Mouse (Mus musculus): ENCODE measurements around the gene Acap2. TPM values are rescaled to one million over a fixed set of nuclear protein-coding genes. Genes with fewer than 3 reads are reported as not detected.

The Acap2 gene
- total RNA-seq, 1 experiment: 23.4 TPM

DNA sequence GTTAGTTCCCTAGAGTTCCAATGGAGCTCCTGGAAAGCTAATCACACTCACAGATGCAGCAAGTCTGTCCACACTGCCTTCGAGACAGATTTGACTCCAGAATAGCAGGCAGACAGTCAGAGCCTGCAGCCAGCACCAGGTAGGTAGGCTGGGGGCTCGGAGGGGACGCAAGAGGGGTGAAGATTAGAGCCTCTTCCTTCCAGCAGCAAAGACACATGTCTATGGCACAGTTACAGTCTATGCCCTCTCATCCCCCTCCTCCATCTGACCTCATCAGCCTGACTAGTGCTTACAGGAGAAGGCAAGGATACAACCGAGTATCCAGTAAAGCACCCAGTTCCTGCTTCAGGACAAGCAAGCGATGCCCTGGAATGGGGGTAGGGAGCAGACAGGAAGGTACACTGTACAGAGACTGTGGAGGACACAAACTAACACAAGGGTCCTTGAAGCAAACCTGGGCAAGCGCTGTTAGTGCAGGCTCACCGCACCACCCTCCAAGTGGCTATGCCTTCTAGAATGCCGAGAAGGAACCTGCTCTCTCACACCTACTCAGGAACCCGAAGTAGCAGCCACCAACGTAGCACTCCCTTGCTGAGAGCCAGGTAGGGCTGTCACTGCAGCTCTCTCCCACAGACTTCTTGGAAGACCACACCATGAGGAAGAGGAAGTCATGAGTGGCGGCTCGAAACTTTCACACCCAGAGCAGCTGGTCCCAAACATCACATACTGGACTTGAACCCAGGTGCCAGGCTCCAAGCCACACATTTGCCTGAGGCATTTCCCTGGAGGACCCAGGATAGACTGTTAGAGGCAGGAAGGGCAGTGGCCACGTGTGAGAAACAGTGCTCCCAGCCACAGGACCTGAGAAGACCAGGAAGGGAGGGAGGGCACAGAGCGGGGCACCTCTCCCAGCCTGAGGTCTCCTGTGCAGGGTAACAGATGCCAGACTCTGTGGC, 131.6 kb downstream of the Acap2 start:
- Histone ChIP-seq H3K9me3 (ENCODE audit: control insufficient read depth, insufficient read depth, low read depth, low read length) (no peaks in the 10 kb centered on the region), H3K4me1 (ENCODE audit: control insufficient read depth in 2 of 2, insufficient read depth in 2 of 2, low read length in 2 of 2, poor library complexity in 1 of 2) (peaks cover 2 to 19% of the 10 kb centered on the region in 2 experiments; a peak in 2 of 4 replicates), H3K27ac (ENCODE audit: insufficient read depth, low read depth, low read length, poor library complexity, severe bottlenecking) (no peak overlapping the region), H3K9ac (ENCODE audit: insufficient read depth, low read depth, low read length, poor library complexity, severe bottlenecking) (no peak overlapping the region), H3K4me3 (ENCODE audit: insufficient read depth in 1 of 2, low read depth in 1 of 2, low read length in 2 of 2, poor library complexity in 1 of 2, severe bottlenecking in 1 of 2) (no peak overlapping the region), H3K36me3 (ENCODE audit: control insufficient read depth, insufficient read depth, low read length, poor library complexity, severe bottlenecking) (no peaks in the 10 kb centered on the region)
- in situ Hi-C loops (cut with MboI; ENCODE audit: low sequenced_read_pairs in 2 of 2, unreplicated experiment in 2 of 2): loop anchor here in 1 of 2 experiments (10.0 kb wide), 1 partner anchor 475 kb away; the partner anchor contains the start of gene Fam43a
- DNase-seq (ENCODE audit: low read depth, low spot score): no peak
- no peak for TF ChIP-seq CHD2 (IDR thresholded peaks at IDR 0.05; ENCODE audit: low read depth, low read length)
- no peak for TF ChIP-seq MAFK (IDR thresholded peaks at IDR 0.05; ENCODE audit: insufficient read depth, low read depth, low read length)
- TF ChIP-seq ZNF384 (IDR thresholded peaks at IDR 0.05; ENCODE audit: low read depth, low read length): no peak
- TF ChIP-seq HCFC1 (IDR thresholded peaks at IDR 0.05; ENCODE audit: borderline replicate concordance, insufficient read depth, low read length): no peak
- TF ChIP-seq ZC3H11A (IDR thresholded peaks at IDR 0.05; ENCODE audit: borderline replicate concordance, low read depth, low read length): no peak

DNA sequence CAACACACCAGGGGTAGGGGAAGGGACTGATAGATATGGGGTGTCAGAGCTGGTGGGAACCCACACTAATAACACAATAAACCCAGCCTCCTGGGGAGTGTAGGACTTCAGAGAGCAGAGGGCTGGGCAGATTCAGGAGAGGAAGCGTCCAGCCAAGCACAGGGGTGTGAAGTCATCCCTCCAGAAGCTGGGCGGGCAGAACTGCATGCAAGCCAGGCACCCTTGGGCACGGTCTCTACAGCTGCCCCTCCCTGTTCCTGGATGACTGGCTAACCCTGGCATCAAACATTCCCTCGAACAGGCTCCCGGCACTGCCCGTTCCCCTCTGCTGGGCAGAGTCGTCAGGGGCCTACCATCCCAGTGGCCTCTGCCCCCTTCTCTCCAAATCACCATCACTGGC, 132.8 kb downstream of the Acap2 start:
- TF ChIP-seq MAFK (IDR thresholded peaks at IDR 0.05; ENCODE audit: insufficient read depth, low read depth, low read length): no peak
- no peak for TF ChIP-seq CHD2 (IDR thresholded peaks at IDR 0.05; ENCODE audit: low read depth, low read length)
- TF ChIP-seq ZC3H11A (IDR thresholded peaks at IDR 0.05; ENCODE audit: borderline replicate concordance, low read depth, low read length): no peak
- TF ChIP-seq HCFC1 (IDR thresholded peaks at IDR 0.05; ENCODE audit: borderline replicate concordance, insufficient read depth, low read length): no peak
- no peak for TF ChIP-seq ZNF384 (IDR thresholded peaks at IDR 0.05; ENCODE audit: low read depth, low read length)
- no peak for DNase-seq (ENCODE audit: low read depth, low spot score)
- no peak overlapping the region for H3K4me3 ChIP-seq (ENCODE audit: insufficient read depth in 1 of 2, low read depth in 1 of 2, low read length in 2 of 2, poor library complexity in 1 of 2, severe bottlenecking in 1 of 2)
- no peaks in the 10 kb centered on the region for H3K9me3 ChIP-seq (ENCODE audit: control insufficient read depth, insufficient read depth, low read depth, low read length)
- H3K27ac ChIP-seq (ENCODE audit: insufficient read depth, low read depth, low read length, poor library complexity, severe bottlenecking): no peak overlapping the region
- no peak overlapping the region for H3K9ac ChIP-seq (ENCODE audit: insufficient read depth, low read depth, low read length, poor library complexity, severe bottlenecking)
- H3K4me1 ChIP-seq (ENCODE audit: control insufficient read depth in 2 of 2, insufficient read depth in 2 of 2, low read length in 2 of 2, poor library complexity in 1 of 2): peaks cover 2 to 19% of the 10 kb centered on the region in 2 experiments; a peak in 2 of 4 replicates
- no peaks in the 10 kb centered on the region for H3K36me3 ChIP-seq (ENCODE audit: control insufficient read depth, insufficient read depth, low read length, poor library complexity, severe bottlenecking)
- in situ Hi-C loops (cut with MboI; ENCODE audit: low sequenced_read_pairs in 2 of 2, unreplicated experiment in 2 of 2): no loop called here

DNA sequence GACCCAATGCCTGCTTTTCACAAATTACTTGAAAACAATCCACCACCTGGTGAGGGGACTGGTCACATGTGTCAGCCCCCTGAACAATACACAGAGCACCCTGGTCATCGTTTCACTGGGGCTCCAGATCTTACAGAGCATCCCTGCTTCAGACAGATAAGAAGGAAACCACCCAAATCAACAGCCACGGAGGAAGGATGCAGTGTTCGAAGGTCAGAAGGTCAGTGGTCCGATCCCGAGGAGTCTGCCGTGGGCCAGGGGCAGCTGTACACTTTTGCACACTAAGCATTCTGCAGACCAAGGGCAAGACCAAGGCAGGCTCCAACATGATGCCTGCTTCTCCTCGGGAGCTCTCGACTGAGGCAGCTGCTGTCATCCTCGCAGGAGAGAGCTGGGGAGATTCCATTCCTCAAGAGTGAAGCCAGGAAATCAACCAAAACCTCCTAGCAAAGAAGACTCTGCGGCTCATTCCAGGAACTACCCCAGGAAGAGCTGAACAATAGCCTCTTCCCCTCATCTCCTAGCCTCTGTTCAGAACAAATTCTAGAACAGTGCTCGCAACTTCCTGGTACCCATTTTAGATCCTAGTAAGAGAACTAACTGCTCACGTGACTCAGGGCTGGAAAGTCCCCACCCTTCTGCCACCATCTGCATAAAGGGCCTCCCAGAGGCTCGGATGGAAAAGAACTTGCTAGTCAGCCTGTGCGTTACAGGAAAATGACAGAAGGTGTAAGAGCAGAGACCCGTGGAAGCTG, 134.5 kb downstream of the Acap2 start:
- H3K36me3 ChIP-seq (ENCODE audit: control insufficient read depth, insufficient read depth, low read length, poor library complexity, severe bottlenecking): no peaks in the 10 kb centered on the region
- in situ Hi-C loops (cut with MboI; ENCODE audit: low sequenced_read_pairs in 2 of 2, unreplicated experiment in 2 of 2): no loop called here
- H3K4me1 ChIP-seq (ENCODE audit: control insufficient read depth in 2 of 2, insufficient read depth in 2 of 2, low read length in 2 of 2, poor library complexity in 1 of 2): peaks cover 2 to 19% of the 10 kb centered on the region in 2 experiments; a peak in 2 of 4 replicates
- DNase-seq (ENCODE audit: low read depth, low spot score): peak; percentile 12
- H3K9ac ChIP-seq (ENCODE audit: insufficient read depth, low read depth, low read length, poor library complexity, severe bottlenecking): no peak overlapping the region
- no peaks in the 10 kb centered on the region for H3K9me3 ChIP-seq (ENCODE audit: control insufficient read depth, insufficient read depth, low read depth, low read length)
- no peak overlapping the region for H3K27ac ChIP-seq (ENCODE audit: insufficient read depth, low read depth, low read length, poor library complexity, severe bottlenecking)
- TF ChIP-seq MAFK (IDR thresholded peaks at IDR 0.05; ENCODE audit: insufficient read depth, low read depth, low read length): no peak
- TF ChIP-seq HCFC1 (IDR thresholded peaks at IDR 0.05; ENCODE audit: borderline replicate concordance, insufficient read depth, low read length): no peak
- no peak for TF ChIP-seq CHD2 (IDR thresholded peaks at IDR 0.05; ENCODE audit: low read depth, low read length)
- no peak for TF ChIP-seq ZC3H11A (IDR thresholded peaks at IDR 0.05; ENCODE audit: borderline replicate concordance, low read depth, low read length)
- no peak for TF ChIP-seq ZNF384 (IDR thresholded peaks at IDR 0.05; ENCODE audit: low read depth, low read length)
- no peak overlapping the region for H3K4me3 ChIP-seq (ENCODE audit: insufficient read depth in 1 of 2, low read depth in 1 of 2, low read length in 2 of 2, poor library complexity in 1 of 2, severe bottlenecking in 1 of 2)

DNA sequence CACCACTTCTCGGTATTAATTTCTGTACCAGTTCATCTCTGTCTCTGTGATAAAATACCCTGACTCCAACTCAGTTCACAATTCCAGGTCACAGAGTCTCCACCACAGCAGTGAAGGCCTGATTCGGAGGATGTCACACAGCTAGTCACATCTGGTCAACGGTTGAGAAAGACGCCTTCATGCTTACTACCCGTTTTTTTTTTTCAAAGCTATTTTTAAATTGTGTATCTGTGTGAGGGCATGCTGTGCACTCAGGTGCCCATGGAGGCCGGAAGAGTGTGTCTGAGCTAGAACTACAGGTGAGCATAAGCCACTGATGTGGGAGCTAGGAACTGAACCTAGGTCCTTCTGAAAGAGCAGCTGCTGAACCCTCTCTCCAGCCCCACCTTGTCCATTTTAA, 136.3 kb downstream of the Acap2 start:
- H3K9ac ChIP-seq (ENCODE audit: insufficient read depth, low read depth, low read length, poor library complexity, severe bottlenecking): no peak overlapping the region
- TF ChIP-seq CHD2 (IDR thresholded peaks at IDR 0.05; ENCODE audit: low read depth, low read length) (no peak), ZC3H11A (IDR thresholded peaks at IDR 0.05; ENCODE audit: borderline replicate concordance, low read depth, low read length) (no peak), HCFC1 (IDR thresholded peaks at IDR 0.05; ENCODE audit: borderline replicate concordance, insufficient read depth, low read length) (no peak), MAFK (IDR thresholded peaks at IDR 0.05; ENCODE audit: insufficient read depth, low read depth, low read length) (no peak), ZNF384 (IDR thresholded peaks at IDR 0.05; ENCODE audit: low read depth, low read length) (no peak)
- DNase-seq (ENCODE audit: low read depth, low spot score): no peak
- no peaks in the 10 kb centered on the region for H3K9me3 ChIP-seq (ENCODE audit: control insufficient read depth, insufficient read depth, low read depth, low read length)
- H3K27ac ChIP-seq (ENCODE audit: insufficient read depth, low read depth, low read length, poor library complexity, severe bottlenecking): no peak overlapping the region
- in situ Hi-C loops (cut with MboI; ENCODE audit: low sequenced_read_pairs in 2 of 2, unreplicated experiment in 2 of 2): no loop called here
- no peak overlapping the region for H3K4me3 ChIP-seq (ENCODE audit: insufficient read depth in 1 of 2, low read depth in 1 of 2, low read length in 2 of 2, poor library complexity in 1 of 2, severe bottlenecking in 1 of 2)
- H3K36me3 ChIP-seq (ENCODE audit: control insufficient read depth, insufficient read depth, low read length, poor library complexity, severe bottlenecking): no peaks in the 10 kb centered on the region
- H3K4me1 ChIP-seq (ENCODE audit: control insufficient read depth in 2 of 2, insufficient read depth in 2 of 2, low read length in 2 of 2, poor library complexity in 1 of 2): peaks cover 2 to 14% of the 10 kb centered on the region in 2 experiments; a peak in 2 of 4 replicates
